Mouse (Mus musculus) limb, embryonic 11.5 days (tissue): Measurements from ENCODE around the gene Asap2. TPM values are rescaled to one million over a fixed set of nuclear protein-coding genes. Genes with fewer than 3 reads are reported as not detected.
A peak's percentile ranks its signal among the peaks of the same experiment; 100 is the strongest.

Experiments used
- ATAC-seq: fragments of 200-750 bp; cut with Nextera tagmentation; 2 replicates; pipeline ENCODE4 v1.8.0; 2017; ENCODE audit warnings: low read depth; ENCODE audit not compliant: insufficient number of reproducible peaks, low FRiP score, low TSS enrichment
- DNase-seq: peaks from one replicate; pipeline ENCODE4 v3.0.0-alpha.2; 2015; ENCODE audit warnings: low spot score
- H3K27ac ChIP-seq: fragments of 300-500 bp; sonication (generic); replicated peaks from 2 replicates; pipeline ENCODE4 v1.5.1; 2014; ENCODE audit warnings: low read depth, mild to moderate bottlenecking, low read length
- H3K27me3 ChIP-seq: fragments of 300-500 bp; sonication (generic); 2 replicates; pipeline ENCODE4 v1.6.1; 2014; ENCODE audit warnings: mild to moderate bottlenecking, low read length, mixed read lengths; ENCODE audit not compliant: control insufficient read depth, insufficient read depth
- H3K36me3 ChIP-seq: fragments of 300-500 bp; sonication (generic); 2 replicates; pipeline ENCODE4 v1.6.1; 2014; ENCODE audit warnings: mild to moderate bottlenecking, low read length, moderate library complexity, mixed read lengths; ENCODE audit not compliant: control insufficient read depth, insufficient read depth
- H3K4me1 ChIP-seq: fragments of 300-500 bp; sonication (generic); 2 replicates; pipeline ENCODE4 v1.6.1; 2014; ENCODE audit warnings: low read length, mixed read lengths; ENCODE audit not compliant: control insufficient read depth, insufficient read depth
- H3K4me2 ChIP-seq: fragments of 300-500 bp; sonication (generic); 2 replicates; pipeline ENCODE4 v1.6.1; 2014; ENCODE audit warnings: low read depth, mild to moderate bottlenecking, moderate library complexity; ENCODE audit not compliant: severe bottlenecking
- H3K4me3 ChIP-seq: fragments of 300-500 bp; sonication (generic); 2 replicates; pipeline ENCODE4 v1.5.1; 2014; ENCODE audit warnings: low read depth, low read length
- H3K9ac ChIP-seq: fragments of 300-500 bp; sonication (generic); 2 replicates; pipeline ENCODE4 v1.6.1; 2014; ENCODE audit warnings: mild to moderate bottlenecking, low read length
- H3K9me3 ChIP-seq: fragments of 300-500 bp; sonication (generic); 2 replicates; pipeline ENCODE4 v1.6.1; 2016; ENCODE audit warnings: low read length; ENCODE audit not compliant: control insufficient read depth
- WGBS: fragments of 180-500 bp; shearing (Covaris S2); extraction: QIAGEN DNeasy Blood & Tissue Kit; methylation state at CpG from one replicate; pipeline ENCODE4 v1.1.7; 2014; 5-methylcytosine and 5-hydroxymethylcytosine counted together
- polyA plus RNA-seq: library from polyadenylated mRNA; unstranded; fragments of >200 nt; fragmentation: Nextera tagmentation; extraction: Ambion mirVana; gene quantifications from 2 replicates; pipeline ENCODE4 v1.2.1, GENCODE M21; 2014

Asap2 gene
- polyA plus RNA-seq, 1 experiment from 2014 or later, result 19.0 TPM

DNA sequence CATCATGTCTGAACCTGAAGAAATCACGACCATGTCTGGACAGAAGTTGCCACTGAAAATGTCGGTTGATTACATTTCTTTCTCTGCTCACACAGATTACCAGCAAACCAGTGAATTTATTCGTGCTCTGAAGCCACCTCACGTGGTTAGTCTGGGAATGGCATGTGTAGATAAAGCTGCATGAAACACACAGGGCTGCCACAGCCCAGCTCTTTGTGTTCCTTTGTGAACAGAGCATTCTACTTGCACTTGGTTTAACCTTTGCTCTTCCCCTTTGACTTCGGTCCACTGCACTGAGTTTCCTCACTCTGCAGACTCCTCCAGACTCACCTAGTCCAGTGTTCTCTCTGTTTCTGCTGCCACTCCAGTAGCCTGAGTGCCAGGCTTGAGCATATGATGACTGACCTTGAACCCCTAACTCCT, 312.1 kb downstream of the Asap2 start:
- no peak for DNase-seq

DNA sequence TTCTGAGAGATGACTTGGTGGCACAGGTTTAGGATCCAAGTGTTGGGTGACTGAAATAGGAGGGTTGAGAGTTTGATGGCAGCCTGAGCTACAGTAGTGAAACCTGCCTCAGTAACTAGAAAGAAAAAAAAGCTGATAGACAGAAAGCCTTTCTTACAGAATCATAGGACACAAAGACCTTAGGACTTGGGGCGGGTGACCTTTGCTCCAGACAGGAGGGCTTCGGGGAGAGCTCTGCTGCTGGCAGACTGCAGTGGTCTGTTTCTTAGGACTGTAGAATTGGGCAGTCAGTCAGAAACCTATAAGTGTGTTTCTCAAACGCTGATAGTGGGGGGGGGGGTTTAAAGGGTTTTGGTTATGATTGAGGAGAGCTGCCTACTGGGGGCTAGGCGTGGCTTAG, 315.5 kb downstream of the Asap2 start:
- no peaks in the 10 kb centered on the region for H3K9me3 ChIP-seq
- H3K27ac ChIP-seq, result no peak overlapping the region
- WGBS, result 91% methylated on average over 4 of the region's 4 CpGs
- no peak overlapping the region for H3K4me3 ChIP-seq
- ATAC-seq (no peak), DNase-seq (no peak)
- no peak overlapping the region for H3K4me2 ChIP-seq
- no peaks in the 10 kb centered on the region for H3K27me3 ChIP-seq
- no peaks in the 10 kb centered on the region for H3K4me1 ChIP-seq
- H3K9ac ChIP-seq, result no peak overlapping the region
- peaks cover 29% of the 10 kb centered on the region for H3K36me3 ChIP-seq

More for the DNA sequence above, 312.1 kb downstream of the Asap2 start:
- Histone ChIP-seq H3K9me3 (no peaks in the 10 kb centered on the region), H3K4me1 (no peaks in the 10 kb centered on the region), H3K4me3 (no peak overlapping the region), H3K27ac (no peak overlapping the region), H3K27me3 (no peaks in the 10 kb centered on the region), H3K4me2 (no peak overlapping the region), H3K9ac (no peak overlapping the region), H3K36me3 (peaks cover 22% of the 10 kb centered on the region)
- ATAC-seq, result no peak
- 92% methylated on average over 5 of the region's 5 CpGs for WGBS

DNA sequence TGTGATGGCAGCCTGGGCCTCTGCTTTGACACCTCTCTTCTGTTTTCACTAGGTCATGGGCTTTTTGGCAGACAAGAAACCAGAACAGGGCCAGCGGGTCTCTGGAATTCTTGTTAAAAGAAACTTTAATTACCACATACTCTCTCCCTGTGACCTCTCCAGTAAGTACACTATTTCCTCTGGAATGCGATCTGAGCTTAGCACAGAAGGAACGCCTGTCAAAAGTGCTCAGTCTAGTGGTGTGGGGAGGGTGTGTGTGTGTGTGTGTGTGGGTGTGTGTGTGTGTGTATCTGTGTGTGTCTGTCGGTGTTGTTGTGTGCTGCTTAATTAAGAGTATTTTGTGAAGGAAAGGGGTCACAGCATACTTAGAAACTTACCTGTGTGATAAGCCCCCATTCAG, 316.5 kb downstream of the Asap2 start:
- no peak overlapping the region for H3K9ac ChIP-seq
- H3K4me2 ChIP-seq, result no peak overlapping the region
- WGBS, result 82% methylated on average over 4 of the region's 4 CpGs
- H3K9me3 ChIP-seq, result no peaks in the 10 kb centered on the region
- DNase-seq (no peak), ATAC-seq (no peak)
- H3K36me3 ChIP-seq, result peaks cover 34% of the 10 kb centered on the region
- H3K4me1 ChIP-seq, result no peaks in the 10 kb centered on the region
- no peak overlapping the region for H3K27ac ChIP-seq
- no peak overlapping the region for H3K4me3 ChIP-seq
- H3K27me3 ChIP-seq, result no peaks in the 10 kb centered on the region

DNA sequence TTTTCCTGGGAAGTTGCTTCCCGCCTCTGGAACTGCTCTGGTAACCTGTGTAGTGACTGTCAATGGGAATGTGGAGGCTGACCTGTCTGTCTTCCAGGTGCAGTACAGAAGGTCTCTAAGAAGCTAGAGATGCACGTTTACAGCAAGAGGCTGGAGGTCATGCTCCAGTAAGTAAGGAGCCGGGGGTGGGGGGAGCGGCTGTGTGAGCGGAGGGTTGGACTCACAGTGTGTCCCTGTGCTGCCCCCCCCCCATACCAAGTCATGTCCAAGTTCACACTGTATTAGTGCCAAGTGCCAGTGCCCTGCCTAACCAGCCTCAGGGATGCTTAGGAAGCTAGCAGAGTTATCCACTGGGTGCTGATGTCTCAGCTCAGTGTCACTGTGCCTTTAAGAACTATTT, 321.9 kb downstream of the Asap2 start:
- DNase-seq (no peak), ATAC-seq (no peak)
- Histone ChIP-seq H3K9ac (no peak overlapping the region), H3K27me3 (no peaks in the 10 kb centered on the region), H3K27ac (no peak overlapping the region), H3K4me1 (no peaks in the 10 kb centered on the region), H3K4me3 (no peak overlapping the region), H3K9me3 (no peaks in the 10 kb centered on the region), H3K4me2 (no peak overlapping the region), H3K36me3 (peaks cover 25% of the 10 kb centered on the region)
- WGBS, result 92% methylated on average over 5 of the region's 5 CpGs

DNA sequence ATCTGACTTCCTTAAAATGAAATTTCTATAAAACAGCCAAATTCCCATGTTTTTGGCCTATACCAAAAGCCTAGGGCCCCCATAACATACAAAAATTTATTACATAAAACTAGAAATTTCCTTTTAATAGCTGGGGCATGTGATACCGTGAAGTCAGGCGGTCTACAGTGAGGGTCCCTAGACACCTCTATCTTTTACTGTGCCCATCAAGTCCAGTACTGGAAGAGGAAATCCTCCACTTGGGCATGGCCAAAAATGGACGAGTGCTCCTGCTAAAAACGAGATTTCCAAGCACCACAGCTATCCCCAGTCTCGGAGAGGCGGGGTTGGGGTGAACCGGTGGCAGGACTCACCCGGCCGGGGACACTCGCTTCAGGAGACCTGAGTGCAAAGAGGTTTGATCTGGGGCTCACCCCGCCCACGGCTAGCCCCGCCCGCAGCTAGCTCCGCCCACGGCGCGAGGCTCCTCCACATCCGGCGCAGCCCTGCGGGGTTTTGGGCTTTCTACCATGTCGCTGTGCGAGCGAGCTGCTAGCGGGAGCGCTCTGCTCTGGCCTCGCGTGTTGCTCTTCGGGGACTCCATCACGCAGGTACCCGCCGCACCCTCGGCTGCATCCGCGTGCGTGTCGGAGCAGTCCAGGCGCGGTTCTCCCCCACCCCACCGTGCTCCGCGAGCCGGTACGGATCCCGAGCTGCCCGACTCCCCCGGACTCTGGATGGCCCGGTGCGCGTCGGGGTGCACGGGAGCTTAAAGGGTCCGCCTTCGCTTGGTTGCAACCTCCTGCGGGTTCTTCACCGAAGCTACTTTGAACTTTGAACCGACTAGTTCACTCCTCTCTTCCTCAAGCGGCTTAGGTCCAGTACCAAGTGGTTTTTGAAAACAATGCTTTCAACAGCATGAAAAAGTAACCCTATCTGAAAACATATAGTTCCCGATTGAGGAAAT, 325.9 kb downstream of the Asap2 start, which contains the start of gene Iah1:
Gene Iah1 (plus strand): TSS at position 467 of the 946 bp plus-strand sequence.
- Histone ChIP-seq H3K4me3 (peak within 1 kb of the TSS; percentile 73), H3K4me1 (no peaks in the 10 kb centered on the region), H3K36me3 (peaks cover 11% of the 10 kb centered on the region; the same call in 1 of the 2 replicates), H3K27me3 (no peaks in the 10 kb centered on the region), H3K27ac (0 out of 2 replicates have a peak within 1 kb of the TSS, but pooled peaks have one; percentile 39), H3K4me2 (peak within 1 kb of the TSS; percentile 60), H3K9me3 (no peaks in the 10 kb centered on the region), H3K9ac (peak within 1 kb of the TSS; percentile 68)
- DNase-seq, result peak; percentile 90
- peak; percentile 95 for ATAC-seq
- WGBS, result 2% methylated on average over 59 of the region's 59 CpGs

DNA sequence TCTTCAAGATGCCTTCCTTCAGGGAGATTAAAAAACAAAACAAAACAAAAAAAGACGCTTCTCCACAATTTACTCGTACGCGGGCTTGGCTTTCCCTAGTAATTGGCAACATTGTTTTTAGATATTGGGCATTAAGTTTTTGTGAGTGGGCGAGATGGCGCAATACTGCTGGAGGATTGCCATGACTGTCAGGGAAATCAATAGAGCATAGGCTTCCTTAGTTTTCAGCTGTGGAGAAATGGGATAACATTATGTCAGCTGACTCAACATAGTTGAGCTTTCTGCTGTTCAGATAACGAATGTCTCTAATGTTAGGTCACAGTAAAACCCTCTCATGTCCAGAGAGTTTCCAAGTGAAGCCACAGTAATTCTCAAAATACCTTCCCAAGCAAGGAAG, 326.6 kb downstream of the Asap2 start:
- Histone ChIP-seq H3K9me3 (no peaks in the 10 kb centered on the region), H3K27ac (no peak overlapping the region), H3K27me3 (no peaks in the 10 kb centered on the region), H3K4me2 (peak overlapping the region; percentile 60), H3K4me3 (peak overlapping the region; percentile 73), H3K36me3 (peaks cover 9% of the 10 kb centered on the region; the same call in 1 of the 2 replicates), H3K4me1 (no peaks in the 10 kb centered on the region), H3K9ac (peak overlapping the region; percentile 68)
- ATAC-seq (no peak), DNase-seq (no peak)
- 39% methylated on average over 7 of the region's 7 CpGs for whole genome bisulfite sequencing

DNA sequence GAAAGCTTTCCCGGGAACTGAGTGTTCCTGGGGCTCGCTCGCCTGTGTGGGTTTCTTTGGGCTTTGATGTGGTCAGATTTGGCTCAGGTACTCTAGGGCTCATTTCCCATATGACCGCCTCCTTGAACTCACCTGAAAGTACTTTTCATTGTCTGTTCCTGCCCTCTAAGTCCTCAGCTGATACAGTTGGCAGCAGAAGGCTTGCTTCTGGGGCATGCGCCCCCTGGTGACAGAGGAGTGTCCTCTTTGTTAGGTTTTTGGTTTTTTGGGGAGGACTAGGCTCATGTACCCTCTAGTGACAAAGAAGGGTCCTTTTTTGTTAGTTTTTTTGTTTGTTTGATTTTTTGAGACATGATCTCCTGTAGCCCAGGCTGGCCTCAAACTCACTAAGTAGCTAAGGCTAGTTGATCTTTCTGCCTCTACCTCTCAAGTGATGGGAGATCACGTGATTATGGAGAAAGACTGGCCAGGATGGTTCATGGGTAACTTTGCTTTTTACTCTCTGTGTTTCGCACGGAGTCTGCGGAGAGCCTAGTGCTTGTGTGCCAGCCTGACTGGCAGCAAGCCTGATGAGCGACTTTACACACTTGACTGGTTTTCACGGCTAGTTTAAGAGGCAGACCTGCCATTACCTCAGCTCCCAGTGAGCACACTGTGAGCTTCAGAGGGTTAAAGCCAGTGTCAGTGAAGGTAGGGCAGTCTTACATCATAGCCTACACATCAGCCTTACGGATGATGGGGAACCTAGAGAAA, 328.1 kb downstream of the Asap2 start:
- Histone ChIP-seq H3K9ac (no peak overlapping the region), H3K4me2 (no peak overlapping the region), H3K36me3 (peaks cover 11% of the 10 kb centered on the region; the same call in 1 of the 2 replicates), H3K4me3 (no peak overlapping the region), H3K27me3 (no peaks in the 10 kb centered on the region), H3K27ac (no peak overlapping the region), H3K9me3 (no peaks in the 10 kb centered on the region), H3K4me1 (no peaks in the 10 kb centered on the region)
- peak; percentile 75 for DNase-seq
- WGBS, result 78% methylated on average over 12 of the region's 12 CpGs
- ATAC-seq, result no peak
